ENCODE assay signal across 29 mouse cellular contexts in the genomic region with DNA sequence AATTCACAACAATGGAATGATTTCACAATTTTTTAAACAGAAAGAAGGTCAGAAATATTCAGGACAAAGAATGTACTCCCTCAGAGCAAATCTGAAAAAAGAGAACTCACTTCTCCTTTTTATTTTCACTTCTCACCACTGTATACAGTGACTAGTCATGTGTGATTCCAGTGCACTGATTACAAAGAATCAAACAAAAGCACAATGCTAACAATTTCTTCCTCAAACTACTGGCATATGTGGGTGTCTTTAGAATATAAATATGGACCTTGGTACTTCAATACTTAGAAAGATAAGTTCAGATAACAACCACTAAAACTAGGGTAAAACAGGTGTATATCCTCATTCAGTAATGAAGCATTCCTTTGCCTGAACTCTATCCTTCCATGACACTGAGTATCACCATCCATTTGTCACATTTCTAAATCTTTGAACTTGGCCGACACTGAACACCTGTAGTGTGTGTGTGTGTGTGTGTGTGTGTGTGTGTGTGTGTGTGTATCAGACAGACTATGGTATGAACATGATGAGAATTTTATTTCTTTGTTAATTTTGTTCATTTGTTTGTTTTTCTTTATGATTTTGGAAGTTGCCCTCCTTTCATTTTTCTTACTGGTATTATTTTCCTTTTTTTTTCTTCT. TPM values are rescaled to one million over a fixed set of nuclear protein-coding genes. Genes with fewer than 3 reads are reported as not detected.
DNase-seq lines count a peak whose midpoint lies in the region; ATAC-seq and TF ChIP-seq lines count a peak whose summit lies in the region.
"Had no signal": no experiment of that assay in that cellular context is flagged by ENCODE, and none has a peak within 500 bp of the region (broad histone marks: within the 10 kb centered on the region; RNA-seq: fewer than 3 reads in every experiment).

No protein-coding gene starts in this region.

- no peaks in the 10 kb centered on the region for H3K27me3 ChIP-seq in forebrain, embryonic 11.5 days (ENCODE audit: control insufficient read depth, insufficient read depth, low read length)
- no peaks in the 10 kb centered on the region for H3K27me3 ChIP-seq in forebrain, postnatal 0 days (ENCODE audit: insufficient read depth, low read length)
- peaks cover 2% of the 10 kb centered on the region; the same call in 1 of the 2 replicates for H3K27me3 ChIP-seq in spleen, adult 2 months (ENCODE audit: control insufficient read depth, insufficient read depth, low read length)
- H3K27me3 ChIP-seq: embryonic facial prominence, embryonic 15.5 days; forebrain, embryonic 12.5 days; heart, embryonic 13.5 days; hindbrain, embryonic 15.5 days had no signal

- no peak for TF ChIP-seq POLR2A in spleen, adult 2 months (IDR thresholded peaks at IDR 0.05; ENCODE audit: low read depth, low read length)

- no peak overlapping the region for H3K4me2 ChIP-seq in forebrain, embryonic 11.5 days (ENCODE audit: low read depth, low read length, severe bottlenecking)
- no peak overlapping the region for H3K4me2 ChIP-seq in forebrain, postnatal 0 days (ENCODE audit: low read depth)
- H3K4me2 ChIP-seq: embryonic facial prominence, embryonic 15.5 days; forebrain, embryonic 12.5 days; heart, embryonic 13.5 days; hindbrain, embryonic 15.5 days had no signal

- H3K9ac ChIP-seq in forebrain, embryonic 11.5 days (ENCODE audit: low read length): no peak overlapping the region
- H3K9ac ChIP-seq in forebrain, postnatal 0 days: no peak overlapping the region
- H3K9ac ChIP-seq: embryonic facial prominence, embryonic 15.5 days; forebrain, embryonic 12.5 days; heart, embryonic 13.5 days; hindbrain, embryonic 15.5 days had no signal

- 88% methylated on average over 1 of the region's 1 CpGs for WGBS in forebrain, embryonic 11.5 days
- WGBS in forebrain, postnatal 0 days: 90% methylated on average over 1 of the region's 1 CpGs
- 65% methylated on average over 1 of the region's 1 CpGs for WGBS in spleen, adult 2 months

- H3K4me1 ChIP-seq in forebrain, embryonic 11.5 days (replicated peaks; ENCODE audit: control insufficient read depth, insufficient read depth, low read length): no peaks in the 10 kb centered on the region
- H3K4me1 ChIP-seq in forebrain, postnatal 0 days (ENCODE audit: insufficient read depth): no peaks in the 10 kb centered on the region
- peaks cover 6% of the 10 kb centered on the region for H3K4me1 ChIP-seq in spleen, adult 2 months (ENCODE audit: control insufficient read depth, insufficient read depth, insufficient read length)
- H3K4me1 ChIP-seq: embryonic facial prominence, embryonic 15.5 days; forebrain, embryonic 12.5 days; heart, embryonic 13.5 days; hindbrain, embryonic 15.5 days had no signal

- no peak for DNase-seq in forebrain, embryonic 11.5 days (ENCODE audit: low spot score)
- DNase-seq in forebrain, postnatal 0 days: no peak
- peak in 1 of 2 experiments; percentile 68 for DNase-seq in spleen, adult 2 months (ENCODE audit: low read depth in 1 of 2, low spot score in 2 of 2)
- no peak for DNase-seq in spleen, postnatal 14 days (ENCODE audit: low spot score in 2 of 2)
- DNase-seq in kidney, adult 11 months: no peak
- no peak for DNase-seq in embryo, embryonic 10 days (ENCODE audit: low spot score)
- DNase-seq: adrenal gland, adult 2 months; adrenal gland, postnatal 25 days; cerebellum, adult 18-20 months; cerebellum, adult 9-11 months; cerebellum, postnatal 36 days; embryo, embryonic 11 days; gastrocnemius, postnatal 14 days; heart, postnatal 36 days had no signal

- no peaks in the 10 kb centered on the region for H3K36me3 ChIP-seq in forebrain, embryonic 11.5 days (ENCODE audit: control insufficient read depth, insufficient read depth, low read length)
- H3K36me3 ChIP-seq in forebrain, postnatal 0 days (ENCODE audit: insufficient read depth): no peaks in the 10 kb centered on the region
- H3K36me3 ChIP-seq in spleen, adult 2 months (ENCODE audit: control insufficient read depth, insufficient read depth, low read length): no peaks in the 10 kb centered on the region
- H3K36me3 ChIP-seq: embryonic facial prominence, embryonic 15.5 days; forebrain, embryonic 12.5 days; heart, embryonic 13.5 days; hindbrain, embryonic 15.5 days had no signal

- no peaks in the 10 kb centered on the region for H3K9me3 ChIP-seq in forebrain, embryonic 11.5 days (ENCODE audit: control insufficient read depth, low read length)
- no peaks in the 10 kb centered on the region for H3K9me3 ChIP-seq in forebrain, postnatal 0 days (ENCODE audit: low read length)
- H3K9me3 ChIP-seq: embryonic facial prominence, embryonic 15.5 days; forebrain, embryonic 12.5 days had no signal

- no peak overlapping the region for H3K27ac ChIP-seq in forebrain, embryonic 11.5 days (ENCODE audit: low read depth, low read length)
- no peak overlapping the region for H3K27ac ChIP-seq in forebrain, postnatal 0 days (ENCODE audit: low read depth, low read length)
- peak overlapping the region; percentile 60; the same call in 1 of the 2 replicates for H3K27ac ChIP-seq in spleen, adult 2 months (ENCODE audit: insufficient read depth, low read length)
- H3K27ac ChIP-seq: embryonic facial prominence, embryonic 15.5 days; forebrain, embryonic 12.5 days; heart, embryonic 13.5 days; hindbrain, embryonic 15.5 days had no signal

- no peak overlapping the region for H3K4me3 ChIP-seq in forebrain, embryonic 11.5 days (ENCODE audit: low read depth, low read length)
- no peak overlapping the region for H3K4me3 ChIP-seq in forebrain, postnatal 0 days (ENCODE audit: low read depth, low read length)
- H3K4me3 ChIP-seq in spleen, adult 2 months (ENCODE audit: extremely low read depth, insufficient read depth, insufficient read length): no peak overlapping the region; the same call in 1 of the 2 replicates
- H3K4me3 ChIP-seq: embryonic facial prominence, embryonic 15.5 days; erythroblast, embryonic 14.5 days; forebrain, embryonic 12.5 days; heart, embryonic 13.5 days; hindbrain, embryonic 15.5 days had no signal

- no peak for TF ChIP-seq CTCF in forebrain, postnatal 0 days (IDR thresholded peaks at IDR 0.05; ENCODE audit: low read depth)
- no peak for TF ChIP-seq CTCF in spleen, adult 2 months (IDR thresholded peaks at IDR 0.05; ENCODE audit: extremely low read depth, insufficient read depth, insufficient read length, insufficient replicate concordance)

- ATAC-seq in forebrain, embryonic 11.5 days (replicated peaks; ENCODE audit: low FRiP score): 0 out of 2 replicates have a peak, but pooled peaks have one; percentile 13
- no peak for ATAC-seq in forebrain, postnatal 0 days
- peak; percentile 81 for ATAC-seq in granulocyte monocyte progenitor cell, adult 5-6 weeks (replicated peaks; ENCODE audit: poor library complexity, severe bottlenecking)
- ATAC-seq in neutrophil, adult 5-6 weeks (ENCODE audit: extremely low read depth, insufficient number of reproducible peaks, low FRiP score, poor library complexity, severe bottlenecking): peak; percentile 90
- ATAC-seq: forebrain, embryonic 16.5 days had no signal

RNA-seq across cellular contexts. Expression of a gene that starts 2.4 kb away (rescaled TPM):
- polyA plus RNA-seq in forebrain, embryonic 11.5 days (2014; fragmentation: Nextera tagmentation; extraction: Ambion mirVana): not detected in 2 replicates
- not detected in 2 replicates for total RNA-seq in forebrain, postnatal 0 days (2014; rRNA removed)
- not detected in 2 replicates for polyA plus RNA-seq in forebrain, postnatal 0 days (2015; fragmentation: Nextera tagmentation; extraction: Ambion mirVana)
- polyA plus RNA-seq in spleen, adult 2 months (2012; rRNA removed): not detected in 2 replicates
- total RNA-seq in granulocyte monocyte progenitor cell, adult 5-6 weeks (2014; fragmentation: Nextera tagmentation): not detected in 2 replicates
- not detected in 2 replicates for total RNA-seq in granulocyte monocyte progenitor cell, adult 5-6 weeks (2017)
- total RNA-seq in neutrophil, adult 5-6 weeks (2017): not detected in 2 replicates
- total RNA-seq: adrenal gland, adult 2 months; adrenal gland, postnatal 25 days; ES-E14; gastrocnemius, adult 18-20 months; gastrocnemius, postnatal 14 days; heart, adult 8-10 months; heart, postnatal 36 days had no signal
- polyA plus RNA-seq: adrenal gland, adult 2 months; embryonic facial prominence, embryonic 11.5 days; erythroblast, embryonic 14.5 days; forebrain, embryonic 12.5 days; forebrain, embryonic 16.5 days; gonadal fat pad, adult 2 months; heart, embryonic 13.5 days; heart, postnatal 0 days; hindbrain, embryonic 11.5 days had no signal

RNA-seq across cellular contexts. Expression of a gene that starts 54.4 kb away (rescaled TPM):
- polyA plus RNA-seq in forebrain, embryonic 11.5 days (2014; fragmentation: Nextera tagmentation; extraction: Ambion mirVana): not detected in 2 replicates
- 0.15 TPM in 1 of 2 replicates, not detected in the other for total RNA-seq in forebrain, postnatal 0 days (2014; rRNA removed)
- 0.17 and 1.2 TPM in 2 replicates for polyA plus RNA-seq in forebrain, postnatal 0 days (2015; fragmentation: Nextera tagmentation; extraction: Ambion mirVana)
- polyA plus RNA-seq in spleen, adult 2 months (2012; rRNA removed): 8.0 and 8.9 TPM in 2 replicates
- 0.41 and 51.7 TPM in 2 replicates for total RNA-seq in granulocyte monocyte progenitor cell, adult 5-6 weeks (2014; fragmentation: Nextera tagmentation)
- total RNA-seq in granulocyte monocyte progenitor cell, adult 5-6 weeks (2017): 63.3 and 79.3 TPM in 2 replicates
- 27.5 and 33.9 TPM in 2 replicates for total RNA-seq in neutrophil, adult 5-6 weeks (2017)
- total RNA-seq: adrenal gland, postnatal 25 days; ES-E14; gastrocnemius, adult 18-20 months; gastrocnemius, postnatal 14 days had no signal
- polyA plus RNA-seq: embryonic facial prominence, embryonic 11.5 days; embryonic facial prominence, embryonic 15.5 days; erythroblast, embryonic 14.5 days; forebrain, embryonic 12.5 days; forebrain, embryonic 16.5 days; heart, embryonic 13.5 days; hindbrain, embryonic 11.5 days; hindbrain, embryonic 15.5 days had no signal
